Mouse (Mus musculus) gastrocnemius, postnatal 14 days (tissue): ENCODE measurements around the gene Gng10. TPM values are rescaled to one million over a fixed set of nuclear protein-coding genes. Genes with fewer than 3 reads are reported as not detected.

Experiments used
- total RNA-seq, 2 experiments: library from RNA; stranded (reverse); gene quantifications; 2 replicates each; pipeline ENCODE4 v1.2.3; 2021

The Gng10 gene
- total RNA-seq, 2 experiments from 2014 or later, result 12.3 to 20.1 TPM

Other genes starting within 250 kb of the Gng10 start
- under 1 TPM; 0.10 to 0.22 TPM for gene Olfr267, start 247.4 kb upstream of the Gng10 start, total RNA-seq
- 100 to 1,000 TPM; 206 to 221 TPM for gene Ecpas, start 122.3 kb upstream of the Gng10 start, total RNA-seq
- under 1 TPM; 0.16 to 0.18 TPM for gene Zkscan16, start 91.5 kb upstream of the Gng10 start, total RNA-seq
- gene Ptgr1, start 48.0 kb upstream of the Gng10 start, total RNA-seq, result 1 to 10 TPM; 3.4 to 3.7 TPM
- 10 to 100 TPM; 10.5 to 12.1 TPM for gene Dnajc25, start 40.0 kb upstream of the Gng10 start, total RNA-seq
- gene Gm20503, start 31.9 kb upstream of the Gng10 start, total RNA-seq, result 1 to 10 TPM in 1 of 2 experiments, not detected in 1; 2.2 TPM
- not detected for gene AI481877, start 103.9 kb downstream of the Gng10 start, total RNA-seq
- gene Ugcg, start 154.2 kb downstream of the Gng10 start, total RNA-seq, result 10 to 100 TPM; 10.2 to 10.4 TPM